ENCODE assay signal across 11 mouse cellular contexts in genomic region chr1:125466621-125467257, GRCm38 (mm10). TPM values are rescaled to one million over a fixed set of nuclear protein-coding genes. Genes with fewer than 3 reads are reported as not detected.
DNase-seq lines count a peak whose midpoint lies in the region; ATAC-seq and TF ChIP-seq lines count a peak whose summit lies in the region.
"Had no signal": no experiment of that assay in that cellular context is flagged by ENCODE, and none has a peak within 500 bp of the region (broad histone marks: within the 10 kb centered on the region; RNA-seq: fewer than 3 reads in every experiment).

No protein-coding gene starts in this region.

- no peaks in the 10 kb centered on the region for H3K9me3 ChIP-seq in liver, embryonic 14.5 days (ENCODE audit: control insufficient read depth, low read length)
- peaks cover 2% of the 10 kb centered on the region for H3K9me3 ChIP-seq in hindbrain, embryonic 16.5 days (ENCODE audit: control insufficient read depth, low read length)
- H3K9me3 ChIP-seq: forebrain, embryonic 10.5 days had no signal

- ATAC-seq in liver, embryonic 14.5 days (ENCODE audit: insufficient read depth), result 0 out of 2 replicates have a peak, but pooled peaks have one; percentile 23
- peak; percentile 66 for ATAC-seq in megakaryocyte-erythroid progenitor cell, adult 5-6 weeks (replicated peaks; ENCODE audit: low FRiP score, low TSS enrichment, poor library complexity, severe bottlenecking)
- ATAC-seq in hindbrain, embryonic 16.5 days, result no peak

- TF ChIP-seq POLR2A in kidney, adult 2 months (IDR thresholded peaks at IDR 0.05; ENCODE audit: low read depth, low read length), result no peak

- H3K36me3 ChIP-seq in kidney, adult 2 months (ENCODE audit: control insufficient read depth, insufficient read depth, low read length), result no peaks in the 10 kb centered on the region
- H3K36me3 ChIP-seq in liver, embryonic 14.5 days (replicated peaks; ENCODE audit: control insufficient read depth, insufficient read depth, low read depth), result no peaks in the 10 kb centered on the region
- no peaks in the 10 kb centered on the region for H3K36me3 ChIP-seq in hindbrain, embryonic 16.5 days (ENCODE audit: control insufficient read depth, insufficient read depth, low read length)
- H3K36me3 ChIP-seq: forebrain, embryonic 10.5 days had no signal

- H3K4me3 ChIP-seq in kidney, adult 2 months (ENCODE audit: insufficient read depth, low read depth, low read length), result no peak overlapping the region
- no peak overlapping the region for H3K4me3 ChIP-seq in liver, embryonic 14.5 days (ENCODE audit: insufficient read depth in 1 of 2, low read depth in 2 of 2, low read length in 2 of 2)
- no peak overlapping the region for H3K4me3 ChIP-seq in hindbrain, embryonic 16.5 days (ENCODE audit: low read length)
- H3K4me3 ChIP-seq: forebrain, embryonic 10.5 days had no signal

- TF ChIP-seq CTCF in kidney, adult 2 months (conservative IDR thresholded peaks at IDR 0.05; ENCODE audit: insufficient read depth, insufficient read length, low read depth, low read length), result no peak
- no peak for TF ChIP-seq CTCF in liver, embryonic 14.5 days (IDR thresholded peaks at IDR 0.05; ENCODE audit: low read depth)

- H3K9ac ChIP-seq in liver, embryonic 14.5 days (replicated peaks), result no peak overlapping the region
- no peak overlapping the region for H3K9ac ChIP-seq in hindbrain, embryonic 16.5 days (ENCODE audit: low read depth, low read length)

- no peak overlapping the region for H3K27ac ChIP-seq in kidney, adult 2 months (ENCODE audit: insufficient read depth, low read depth, low read length)
- H3K27ac ChIP-seq in liver, embryonic 14.5 days, result no peak overlapping the region
- no peak overlapping the region for H3K27ac ChIP-seq in hindbrain, embryonic 16.5 days (ENCODE audit: low read depth, low read length)
- H3K27ac ChIP-seq: forebrain, embryonic 10.5 days had no signal

- DNase-seq in kidney, adult 2 months, result peak; percentile 28
- DNase-seq in kidney, postnatal 4 days, result no peak
- peak in 1 of 3 experiments; percentile 24 for DNase-seq in liver, embryonic 14.5 days (ENCODE audit: low read depth in 3 of 3, low spot score in 3 of 3)
- peak; percentile 54 for DNase-seq in thymus, postnatal 14 days
- DNase-seq in left cerebral cortex, adult 18-20 months (ENCODE audit: low spot score in 2 of 2), result no peak
- DNase-seq in right cerebral cortex, postnatal 10 days (ENCODE audit: low spot score in 2 of 2), result no peak
- DNase-seq: adrenal gland, adult 2 months; cerebellum, postnatal 14 days had no signal

- 65% methylated on average over 10 of the region's 10 CpGs for WGBS in kidney, adult 2 months
- 11% methylated on average over 10 of the region's 10 CpGs for WGBS in liver, embryonic 14.5 days (ENCODE audit: insufficient replicate concordance)
- 87% methylated on average over 10 of the region's 10 CpGs for WGBS in hindbrain, embryonic 16.5 days

- H3K27me3 ChIP-seq in kidney, adult 2 months (replicated peaks; ENCODE audit: control insufficient read depth, insufficient read depth, low read length), result no peaks in the 10 kb centered on the region
- H3K27me3 ChIP-seq in liver, embryonic 14.5 days (ENCODE audit: control insufficient read depth, insufficient read depth, low read length), result no peaks in the 10 kb centered on the region
- H3K27me3 ChIP-seq in hindbrain, embryonic 16.5 days (replicated peaks; ENCODE audit: control insufficient read depth, insufficient read depth, low read length), result no peaks in the 10 kb centered on the region

- no peak for TF ChIP-seq EP300 in liver, embryonic 14.5 days (IDR thresholded peaks at IDR 0.05; ENCODE audit: low read depth)

- no peak overlapping the region for H3K4me2 ChIP-seq in liver, embryonic 14.5 days (ENCODE audit: low read depth)
- no peak overlapping the region for H3K4me2 ChIP-seq in hindbrain, embryonic 16.5 days (ENCODE audit: low read length)

- no peaks in the 10 kb centered on the region for H3K4me1 ChIP-seq in kidney, adult 2 months (ENCODE audit: control insufficient read depth, insufficient read depth, low read length)
- H3K4me1 ChIP-seq in liver, embryonic 14.5 days (replicated peaks; ENCODE audit: control insufficient read depth in 2 of 2, insufficient read depth in 2 of 2, low read length in 1 of 2), result peaks cover 0 to 5% of the 10 kb centered on the region in 2 experiments; a peak in 2 of 4 replicates
- H3K4me1 ChIP-seq in hindbrain, embryonic 16.5 days (ENCODE audit: control insufficient read depth, insufficient read depth, low read depth, low read length), result no peaks in the 10 kb centered on the region
- H3K4me1 ChIP-seq: forebrain, embryonic 10.5 days had no signal

RNA-seq across cellular contexts. Expression of gene Actr3, which starts 31.2 kb away (rescaled TPM):
- 38.6 and 55.6 TPM in 2 replicates for polyA plus RNA-seq in kidney, adult 2 months (2012; rRNA removed)
- polyA plus RNA-seq in liver, embryonic 14.5 days (2012; rRNA removed), result 28.9 and 41.4 TPM in 2 replicates
- polyA plus RNA-seq in liver, embryonic 14.5 days (2014; fragmentation: Nextera tagmentation; extraction: Ambion mirVana), result 109 TPM in 2 replicates
- 137 and 149 TPM in 2 replicates for total RNA-seq in megakaryocyte-erythroid progenitor cell, adult 5-6 weeks (2014; fragmentation: Nextera tagmentation)
- total RNA-seq in megakaryocyte-erythroid progenitor cell, adult 5-6 weeks (2017), result 314 and 445 TPM in 2 replicates
- polyA plus RNA-seq in hindbrain, embryonic 16.5 days (2015; fragmentation: Nextera tagmentation; extraction: Ambion mirVana), result 221 and 232 TPM in 2 replicates
- 100 to 1,000 TPM; 232 to 245 TPM for total RNA-seq in left cerebral cortex, adult 18-20 months (2021)

Comparison
In these comparisons a context has a peak if more than half of its experiments do, and no peak if none do; other contexts are left out.
1. DNase-seq: peak in kidney, adult 2 months (single experiment) and thymus, postnatal 14 days (single experiment); none in kidney, postnatal 4 days (0 of 2), left cerebral cortex, adult 18-20 months (0 of 2) and right cerebral cortex, postnatal 10 days (0 of 2).